Mouse (Mus musculus): Measurements from ENCODE around the gene Fndc3b.
A peak's percentile ranks its signal among the peaks of the same experiment; 100 is the strongest.

Gene Fndc3b

DNA sequence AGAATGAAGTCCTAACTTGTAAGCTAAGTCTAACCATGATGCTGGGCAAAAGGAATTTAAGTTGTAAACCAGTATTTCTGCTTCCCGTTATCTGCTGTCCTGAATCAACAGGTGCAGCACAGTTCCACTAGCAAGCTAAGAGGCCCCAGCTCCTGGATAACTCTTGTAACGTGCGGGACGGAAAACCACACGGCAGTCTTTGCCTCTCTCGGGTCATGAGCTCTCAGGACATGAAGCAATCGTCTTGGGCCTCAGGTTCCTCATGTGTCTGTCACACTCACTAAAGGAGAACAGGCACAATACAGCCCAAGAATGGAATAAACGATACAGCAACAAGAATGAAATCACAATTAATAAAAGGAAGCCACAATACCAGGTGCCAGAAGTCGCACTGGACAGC lies 93.4 kb downstream of the Fndc3b start:
- DNase-seq, result peak; percentile 25 to 34

DNA sequence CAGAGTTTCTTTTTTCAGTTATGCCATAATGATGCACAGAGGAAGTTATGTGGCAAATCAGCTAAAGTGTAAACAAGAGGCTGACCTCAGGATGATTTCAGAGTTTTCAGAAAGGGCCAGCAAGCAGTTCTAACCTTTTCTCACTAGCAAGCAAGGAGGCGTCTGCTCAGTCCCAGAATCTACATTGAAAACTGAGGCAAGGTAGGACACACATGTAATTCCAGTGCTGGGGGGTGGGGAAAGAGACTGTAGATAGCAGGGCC lies 93.9 kb downstream of the Fndc3b start:
- no peak for DNase-seq

- DNase-seq, result peak; percentile 77 to 89
Measured at GRCm38 (mm10) chr3:27616421-27617236, 94.5 kb downstream of the Fndc3b start.

DNA sequence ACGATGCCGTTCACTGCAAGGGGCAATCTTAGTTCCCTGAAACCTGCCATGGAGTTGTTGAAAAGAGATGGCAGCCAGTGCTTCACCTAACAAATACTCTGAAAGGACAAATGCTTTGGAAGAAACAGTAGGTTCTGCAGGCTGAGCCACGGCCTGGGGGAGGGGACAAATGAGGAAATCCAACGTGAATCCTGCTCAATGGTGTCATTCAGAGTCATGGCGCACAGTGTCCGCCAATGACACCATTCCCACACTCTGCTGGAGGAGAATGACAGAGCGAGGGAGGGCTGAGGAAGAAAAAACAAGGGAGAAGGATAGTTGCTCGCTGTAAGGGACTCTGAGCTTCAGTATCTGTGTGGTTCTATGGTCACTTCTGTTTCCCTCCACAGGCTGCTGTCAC lies 95.6 kb downstream of the Fndc3b start:
- no peak for DNase-seq

DNA sequence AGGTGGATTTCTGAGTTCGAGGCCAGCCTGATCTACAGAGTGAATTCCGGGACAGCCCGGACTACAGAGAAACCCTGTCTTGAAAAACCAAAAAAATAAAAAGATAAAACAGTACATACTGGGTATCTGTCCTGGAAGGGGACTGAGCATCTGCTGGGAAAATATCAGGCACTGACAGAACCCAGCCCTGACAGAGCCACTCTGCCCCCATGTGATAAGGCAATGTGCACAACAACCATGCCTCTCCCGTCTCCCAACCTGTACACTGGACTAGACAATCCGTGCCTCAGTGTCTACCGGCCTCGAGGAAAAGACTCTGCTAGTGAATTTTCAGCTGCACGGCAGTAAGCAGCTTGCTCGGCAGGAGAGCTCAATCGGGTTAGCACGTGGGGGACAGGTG lies 97.3 kb downstream of the Fndc3b start:
- no peak for DNase-seq

DNA sequence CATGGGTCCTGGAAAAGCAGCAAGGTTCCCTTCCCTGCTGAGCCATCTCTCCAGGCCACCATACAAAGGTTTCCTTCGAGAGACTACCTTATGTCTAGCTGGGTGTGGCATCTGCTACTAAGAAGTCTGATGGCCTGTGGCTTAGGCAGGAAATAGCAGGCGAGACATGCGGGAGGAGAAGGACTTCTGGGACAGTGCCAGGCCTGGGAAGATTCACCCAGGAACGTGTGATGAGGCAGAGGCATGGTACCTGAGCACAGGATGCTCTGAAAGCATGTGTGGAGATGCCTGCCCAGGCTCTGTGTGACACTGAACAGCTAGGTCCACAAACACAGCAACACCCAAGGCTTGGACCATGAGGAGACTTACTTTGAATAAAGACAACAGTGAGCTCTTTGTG lies 98.1 kb downstream of the Fndc3b start:
- DNase-seq, result no peak

- DNase-seq, result no peak
Measured at GRCm38 (mm10) chr3:27611986-27612385, 99.1 kb downstream of the Fndc3b start.

DNA sequence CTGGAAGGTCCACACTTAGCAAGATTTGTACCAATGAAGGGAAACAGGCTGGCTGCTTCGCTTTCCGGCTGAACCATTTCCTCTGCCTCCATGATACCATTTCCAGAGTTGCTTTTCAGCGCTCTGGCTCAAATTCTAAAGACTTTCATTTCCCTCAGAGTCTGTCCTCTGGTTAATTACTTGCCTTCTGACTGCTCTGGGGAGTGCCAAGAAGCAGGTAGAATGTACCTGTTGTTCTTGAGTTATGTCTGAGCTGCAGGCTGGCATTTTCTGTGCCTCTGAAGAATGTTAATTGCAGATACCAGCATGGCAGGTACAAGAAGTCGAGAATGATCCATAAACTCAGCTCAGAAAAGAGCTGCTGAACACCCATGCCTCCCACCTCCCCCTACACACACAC lies 100.6 kb downstream of the Fndc3b start:
- no peak for DNase-seq

GRCm38 (mm10) chr3:27610089-27610488 lies 101.0 kb downstream of the Fndc3b start:
- DNase-seq, result no peak

DNA sequence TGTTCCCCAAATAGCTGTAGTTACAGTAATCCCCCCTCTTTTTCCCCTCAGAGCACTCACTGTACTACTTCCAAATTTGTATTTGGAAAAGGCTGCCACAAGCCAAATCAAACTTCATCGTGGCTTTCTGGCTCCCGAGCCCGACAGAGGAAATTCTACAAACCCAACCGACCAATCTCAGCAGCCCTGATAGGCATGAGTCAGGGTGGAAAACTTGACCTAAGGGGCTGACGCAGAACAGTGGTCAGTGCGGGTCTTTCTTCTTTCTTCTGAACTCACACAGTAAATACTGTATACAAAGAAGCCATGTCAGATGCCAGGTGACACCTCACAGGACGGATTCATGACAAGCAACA lies 103.3 kb downstream of the Fndc3b start:
- DNase-seq, result peak in 1 of 2 experiments; percentile 58

DNA sequence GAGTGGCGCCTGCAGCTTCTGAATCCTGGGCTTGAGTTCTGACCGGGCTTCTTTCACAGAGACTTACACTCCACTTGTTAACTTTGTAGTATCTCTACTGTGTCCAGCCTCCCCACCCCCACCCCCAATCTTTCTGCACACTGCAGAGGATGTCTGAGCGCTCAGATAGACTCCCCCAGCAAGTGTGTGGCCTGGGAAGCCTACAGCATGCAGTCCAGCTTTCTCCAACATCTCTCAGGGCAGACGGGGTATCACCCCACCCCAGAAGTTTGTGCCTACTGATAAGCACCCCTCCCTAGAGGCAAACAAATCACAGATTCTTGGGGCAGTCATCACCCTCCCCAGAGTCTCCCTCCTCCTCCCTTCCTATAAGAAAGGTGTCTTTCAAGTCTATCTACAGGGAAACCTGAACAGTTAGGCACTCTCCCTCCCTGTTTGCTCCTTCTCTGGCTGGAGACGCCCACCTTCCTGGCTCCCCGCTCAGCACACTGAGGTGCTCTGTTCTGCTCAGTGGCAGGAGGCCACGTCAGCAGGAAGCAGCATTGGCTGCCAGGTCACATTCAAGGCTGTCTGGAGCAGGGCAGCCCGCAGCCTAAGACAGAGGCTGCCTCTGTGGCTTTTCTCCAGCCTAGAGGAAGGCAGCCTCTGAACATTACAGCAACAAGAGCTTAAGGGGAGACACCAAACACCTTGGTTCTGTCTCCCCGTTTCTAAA lies 103.9 kb downstream of the Fndc3b start:
- DNase-seq, result peak; percentile 59 to 63

DNA sequence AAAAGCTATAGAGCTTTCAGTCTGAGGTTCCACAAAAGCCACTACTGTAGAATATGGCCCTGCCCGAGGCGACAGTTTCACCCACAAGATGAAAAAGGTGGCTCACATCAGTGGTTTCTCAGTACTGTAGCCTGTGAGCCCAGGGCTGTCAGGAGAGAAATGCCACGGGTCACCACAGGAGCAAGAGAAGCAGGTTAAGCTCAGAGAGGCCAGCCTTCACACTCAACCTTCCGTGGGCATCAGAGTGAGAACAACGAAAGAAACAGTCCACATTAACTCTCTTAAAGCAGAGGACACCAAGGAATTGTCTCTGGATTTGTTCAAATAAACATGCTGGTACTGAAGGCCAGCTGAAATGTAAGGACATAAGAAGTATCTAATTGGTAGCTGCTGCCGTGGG lies 104.5 kb downstream of the Fndc3b start:
- no peak for DNase-seq

DNA sequence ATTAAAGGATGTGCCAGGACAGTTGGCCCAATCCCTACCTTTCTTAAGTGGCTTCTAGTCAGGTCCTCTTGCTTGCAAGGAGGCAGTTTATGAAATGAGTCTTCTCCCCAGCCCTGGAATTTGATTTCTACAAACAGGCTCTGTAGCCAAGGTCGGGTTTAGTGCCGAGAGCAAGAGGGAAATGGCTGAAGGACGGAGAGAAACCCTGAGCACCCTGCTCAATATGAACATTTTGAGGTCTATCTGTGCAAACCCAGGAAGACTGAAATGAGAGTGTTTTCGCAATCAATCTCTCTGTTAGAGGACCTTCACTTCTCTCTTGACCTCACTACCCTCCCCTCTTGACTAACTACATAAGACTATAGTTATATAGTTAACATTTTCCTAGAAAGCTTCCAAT lies 105.5 kb downstream of the Fndc3b start:
- DNase-seq, result no peak

- DNase-seq, result no peak
Measured at GRCm38 (mm10) chr3:27605081-27605480, 106.0 kb downstream of the Fndc3b start.

DNA sequence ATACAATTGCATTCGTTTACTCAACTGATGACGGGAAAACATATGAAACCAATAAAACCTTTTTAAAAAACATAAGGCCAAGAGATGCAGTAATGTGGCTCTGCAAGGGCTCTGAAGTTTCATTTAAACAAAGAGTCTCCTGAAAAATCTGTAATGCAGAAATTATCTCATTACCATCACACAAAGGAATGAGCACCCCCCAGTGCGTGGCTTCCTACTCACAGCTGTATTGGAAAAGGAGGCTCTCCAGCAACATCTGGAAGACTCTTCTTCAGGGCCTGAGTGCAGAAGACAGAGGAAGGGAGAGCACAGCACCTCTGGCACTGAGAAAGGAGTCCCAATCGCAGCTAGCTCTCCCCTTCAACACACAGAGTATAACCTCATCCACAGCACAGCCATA lies 106.5 kb downstream of the Fndc3b start:
- DNase-seq, result no peak

GRCm38 (mm10) chr3:27603905-27604620 lies 107.0 kb downstream of the Fndc3b start:
- peak in 1 of 2 experiments; percentile 52 for DNase-seq

- DNase-seq, result no peak
Measured at GRCm38 (mm10) chr3:27600645-27601044, 110.5 kb downstream of the Fndc3b start.

GRCm38 (mm10) chr3:27600197-27600596 lies 110.9 kb downstream of the Fndc3b start:
- DNase-seq, result peak in 1 of 2 experiments; percentile 48

- DNase-seq, result no peak
Measured at GRCm38 (mm10) chr3:27598437-27599382, 112.4 kb downstream of the Fndc3b start.

- DNase-seq, result no peak
Measured at GRCm38 (mm10) chr3:27593485-27594138, 117.5 kb downstream of the Fndc3b start.

GRCm38 (mm10) chr3:27592728-27593484 lies 118.2 kb downstream of the Fndc3b start:
- DNase-seq, result no peak

Measured in lung, adult 18-20 months (tissue).